Mouse (Mus musculus) mouse embryonic stem cell (cell line): ENCODE measurements around the gene Sept8.
"Not testable (repeated sequence)": the region's sequence is repeated elsewhere in the genome, so short reads cannot be mapped to it uniquely, and the experiment has no call there.

ENCODE experiments used
- in situ Hi-C, 2 experiments: fragments of 300-500 bp; cut with MboI; formaldehyde crosslinking; loops; 1 replicate in 1 of 2; 3 replicates in 1 of 2; pipeline ENCODE4 v1.14.3; 2019 to 2020; ENCODE audit warnings: low sequenced_read_pairs in 2 of 2, low pct_unique_long_range_greater_than_20kb in 1 of 2, mixed read lengths in 1 of 2; ENCODE audit not compliant: unreplicated experiment in 1 of 2

The Sept8 gene

GRCm38 (mm10) chr11:53548036-53548605 is 29.1 kb downstream of the Sept8 start:
- in situ Hi-C loops = no loop called here

DNA sequence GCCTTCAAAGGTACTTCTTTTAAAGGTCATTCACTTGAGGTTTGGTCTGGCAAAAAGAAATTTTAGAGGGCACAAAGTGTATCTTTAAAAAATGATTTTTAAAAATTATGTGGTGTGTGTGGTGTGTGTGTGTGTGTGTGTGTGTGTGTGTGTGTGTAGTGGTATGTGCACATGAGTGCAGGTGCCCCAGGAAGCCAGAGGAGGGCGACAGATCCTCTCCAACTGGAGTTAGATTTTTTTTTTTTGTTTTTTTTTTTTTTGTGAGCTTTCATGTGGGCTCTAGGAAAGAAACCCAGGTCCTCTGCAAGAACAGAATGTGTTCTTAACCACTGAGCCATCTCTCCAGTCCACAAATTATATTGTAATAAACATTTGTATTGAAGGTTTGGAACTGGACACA is 31.7 kb downstream of the Sept8 start:
- in situ Hi-C loops = no loop called here

DNA sequence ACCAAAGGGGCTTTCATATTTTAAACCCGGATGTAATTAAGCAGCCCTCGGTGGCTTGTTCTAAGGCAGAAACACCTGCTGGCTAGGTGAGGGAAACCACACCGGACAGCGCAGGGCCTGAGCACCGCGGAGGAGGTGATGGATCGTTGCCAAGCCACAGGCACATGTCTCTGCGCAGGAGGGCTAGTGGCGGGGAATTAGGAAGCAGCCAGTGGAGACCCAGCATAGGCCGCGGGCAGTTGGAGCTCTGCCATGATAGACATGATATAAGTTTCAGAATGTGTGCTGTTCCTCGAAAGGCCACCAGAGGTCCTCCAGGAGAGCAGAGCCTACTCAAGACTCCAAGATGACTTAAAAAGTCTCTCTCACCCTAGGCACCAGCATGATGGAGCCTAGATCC is 32.7 kb downstream of the Sept8 start:
- in situ Hi-C loops = no loop called here

DNA sequence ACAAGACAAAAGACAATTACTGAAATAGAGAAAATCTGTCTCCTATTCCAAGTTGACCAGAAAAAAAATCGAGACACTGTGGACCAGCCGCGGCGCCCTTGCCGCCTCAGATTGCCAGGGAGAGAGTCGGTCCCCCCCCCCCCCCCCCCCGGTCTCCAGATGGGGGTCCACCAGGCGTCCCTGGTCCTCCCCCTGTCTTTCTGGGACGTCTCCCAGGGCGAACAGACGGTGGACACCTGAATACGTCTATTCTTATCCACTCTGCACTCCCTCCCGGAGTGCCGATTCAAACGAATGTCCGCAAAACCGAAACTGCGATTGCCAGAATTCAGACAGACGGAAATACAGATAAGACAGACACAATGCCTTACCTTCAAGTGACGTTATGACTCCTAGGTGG is 37.5 kb downstream of the Sept8 start:
- in situ Hi-C loops = not testable (repeated sequence)

GRCm38 (mm10) chr11:53557992-53558391 is 38.9 kb downstream of the Sept8 start:
- in situ Hi-C loops = not testable (repeated sequence)

GRCm38 (mm10) chr11:53559980-53560379 is 40.9 kb downstream of the Sept8 start:
- in situ Hi-C loops = not testable (repeated sequence)

GRCm38 (mm10) chr11:53561986-53562385 is 42.9 kb downstream of the Sept8 start:
- in situ Hi-C loops = no loop called here

- in situ Hi-C loops = no loop called here
Observed at GRCm38 (mm10) chr11:53566646-53567045, 47.6 kb downstream of the Sept8 start.

- in situ Hi-C loops = no loop called here
Observed at GRCm38 (mm10) chr11:53567224-53568014, 48.4 kb downstream of the Sept8 start, which contains the start of gene Kif3a. TSS of gene Kif3a (plus strand) at chr11:53567379.

- in situ Hi-C loops = no loop called here
Observed at GRCm38 (mm10) chr11:53580562-53580961, 61.5 kb downstream of the Sept8 start.

GRCm38 (mm10) chr11:53583151-53583550 is 64.1 kb downstream of the Sept8 start:
- in situ Hi-C loops = no loop called here

- in situ Hi-C loops = no loop called here
Observed at GRCm38 (mm10) chr11:53584849-53585248, 65.8 kb downstream of the Sept8 start.

DNA sequence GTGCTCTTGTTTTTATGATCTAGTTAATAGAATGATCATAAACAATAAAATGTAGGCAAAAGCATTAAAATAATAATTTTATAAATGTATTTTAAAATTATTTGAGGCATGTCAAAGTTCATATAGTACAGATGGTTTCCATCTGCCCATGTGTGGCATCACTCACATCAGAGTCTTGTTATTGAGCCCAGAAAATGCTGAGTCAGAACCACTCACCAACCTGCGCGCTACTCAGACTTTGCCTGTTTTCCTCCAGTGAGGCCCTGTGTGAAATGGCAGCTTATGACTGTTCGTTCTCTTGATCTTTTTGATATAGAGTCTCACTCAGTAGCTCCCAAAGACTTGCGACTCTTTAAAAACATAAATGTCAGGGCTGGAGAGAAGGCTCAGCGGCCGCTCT is 66.5 kb downstream of the Sept8 start:
- in situ Hi-C loops = no loop called here

- in situ Hi-C loops = no loop called here
Observed at GRCm38 (mm10) chr11:53588279-53588678, 69.2 kb downstream of the Sept8 start.

- in situ Hi-C loops = no loop called here
Observed at GRCm38 (mm10) chr11:53590368-53590768, 71.3 kb downstream of the Sept8 start.

DNA sequence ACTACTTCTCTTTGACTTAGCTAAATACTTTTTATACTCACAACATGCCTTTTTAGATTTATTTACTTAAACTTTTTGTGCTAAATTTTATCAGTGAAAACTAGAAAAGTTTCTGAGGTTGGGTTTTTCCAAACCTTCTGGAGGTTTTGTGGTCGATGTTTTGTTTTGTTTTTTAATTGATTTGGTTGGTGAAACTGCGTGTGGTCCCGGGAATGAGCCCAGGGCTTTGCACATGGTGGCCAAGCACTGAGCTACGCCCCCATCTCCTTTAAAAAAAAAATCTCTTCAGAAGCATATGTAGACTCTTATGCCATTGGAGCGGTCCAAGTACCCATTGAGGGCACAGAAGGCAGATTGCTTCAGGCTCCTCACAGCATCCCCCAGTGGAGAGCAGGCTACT is 72.1 kb downstream of the Sept8 start:
- in situ Hi-C loops = no loop called here
